Mouse (Mus musculus): ENCODE data around the gene Gm28374. TPM values are rescaled to one million over a fixed set of nuclear protein-coding genes. Genes with fewer than 3 reads are reported as not detected.

The Gm28374 gene
- total RNA-seq, 2 experiments from 2014 or later = not detected

DNA sequence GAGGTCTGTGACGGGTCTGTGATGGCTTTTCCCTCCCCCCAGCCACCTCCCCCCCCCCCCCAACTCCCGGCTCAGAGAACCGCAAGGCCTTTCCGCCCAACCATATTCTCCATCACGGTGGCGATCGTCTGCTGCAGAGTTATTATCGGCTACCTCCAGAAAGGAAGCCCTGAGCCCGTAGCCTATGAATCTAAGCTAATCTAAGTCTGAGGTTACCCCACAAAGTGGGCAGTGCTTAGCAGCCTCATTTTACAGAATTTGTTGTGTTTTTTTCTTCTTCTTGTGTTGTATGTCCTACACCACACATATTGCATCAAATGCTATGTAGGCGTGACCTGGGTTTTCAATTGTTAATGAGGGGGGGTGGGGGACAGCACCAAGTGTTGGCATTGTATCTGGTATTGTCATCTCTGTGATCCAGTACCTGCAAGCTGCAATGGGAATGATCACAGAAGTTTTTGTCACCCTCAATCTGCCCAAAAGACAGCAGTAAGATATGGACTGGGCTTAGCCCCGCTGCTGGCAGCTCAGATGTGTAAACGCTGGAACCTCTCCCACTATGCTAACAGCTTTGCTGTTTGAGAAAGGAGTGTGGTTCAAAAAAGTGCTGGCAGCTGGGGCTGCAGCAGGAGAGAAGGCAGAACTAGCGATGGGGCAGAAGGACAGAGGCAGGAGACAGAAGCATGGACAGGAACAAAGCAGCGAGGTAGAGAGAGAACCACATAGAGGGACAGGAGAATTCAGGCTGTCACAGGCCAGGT is 51.4 kb downstream of the Gm28374 start:
- 0 out of 2 replicates have a peak, but pooled peaks have one; percentile 30 for ATAC-seq (replicated peaks; ENCODE audit: low FRiP score, poor library complexity, severe bottlenecking)

DNA sequence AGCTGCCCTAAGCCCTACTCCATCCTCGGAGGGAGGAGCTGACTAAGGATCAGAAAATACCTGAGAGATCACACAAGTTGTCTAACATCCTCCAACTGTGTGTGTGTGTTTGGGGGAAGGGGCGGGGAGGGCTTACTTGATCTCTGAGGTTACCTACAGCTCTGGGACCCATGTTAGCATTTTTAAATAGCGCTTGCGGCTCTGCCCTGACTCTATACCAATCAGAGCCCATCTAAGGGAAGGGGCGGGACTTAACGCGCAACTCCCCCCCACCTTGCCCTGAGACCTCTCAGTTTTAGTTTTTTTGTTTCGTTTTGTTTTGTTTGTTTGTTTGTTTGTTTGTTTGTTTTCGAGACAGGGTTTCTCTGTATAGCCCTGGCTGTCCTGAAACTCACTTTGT is 52.6 kb downstream of the Gm28374 start:
- ATAC-seq (replicated peaks; ENCODE audit: low FRiP score, poor library complexity, severe bottlenecking) = no peak

DNA sequence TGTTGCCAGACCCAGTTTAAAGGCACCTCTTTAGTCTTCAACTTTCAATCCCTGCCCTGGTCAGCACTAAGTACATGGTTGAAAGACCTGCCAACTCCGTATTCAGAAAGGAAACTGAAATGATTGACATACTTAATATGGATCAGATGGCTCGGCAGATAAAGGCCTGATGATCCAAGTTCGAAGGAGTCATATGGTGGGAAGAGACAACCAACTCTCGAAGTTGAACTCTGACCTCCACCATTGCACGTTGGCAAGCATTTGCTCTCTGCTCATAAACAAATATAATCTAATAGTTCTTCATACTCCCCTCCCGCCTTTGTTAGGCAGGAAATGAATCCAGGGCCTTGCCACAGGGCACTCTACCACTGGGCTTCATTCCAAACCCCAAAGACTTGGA is 53.1 kb downstream of the Gm28374 start:
- no peak for ATAC-seq (replicated peaks; ENCODE audit: low FRiP score, poor library complexity, severe bottlenecking)

Other genes starting within 250 kb of the Gm28374 start
- gene Frmd8, start 207.0 kb downstream of the Gm28374 start, total RNA-seq (2015; ENCODE audit: low replicate concordance) = 3.6 and 9.2 TPM in 2 replicates
- 4.2 and 6.0 TPM in 2 replicates for gene Frmd8, start 207.0 kb downstream of the Gm28374 start, total RNA-seq (2017; ENCODE audit: low replicate concordance)
- gene Slc25a45, start 204.4 kb downstream of the Gm28374 start, total RNA-seq (2015; ENCODE audit: low replicate concordance) = 2.9 and 8.8 TPM in 2 replicates
- gene Slc25a45, start 204.4 kb downstream of the Gm28374 start, total RNA-seq (2017; ENCODE audit: low replicate concordance) = 7.2 and 7.8 TPM in 2 replicates
- gene Tigd3, start 188.1 kb downstream of the Gm28374 start, total RNA-seq (2015; ENCODE audit: low replicate concordance) = 3.8 and 4.7 TPM in 2 replicates
- 8.2 and 9.4 TPM in 2 replicates for gene Tigd3, start 188.1 kb downstream of the Gm28374 start, total RNA-seq (2017; ENCODE audit: low replicate concordance)
- gene Dpf2, start 169.2 kb downstream of the Gm28374 start, total RNA-seq (2015; ENCODE audit: low replicate concordance) = 25.9 and 71.7 TPM in 2 replicates
- 43.9 and 168 TPM in 2 replicates for gene Dpf2, start 169.2 kb downstream of the Gm28374 start, total RNA-seq (2017; ENCODE audit: low replicate concordance)
- gene Cdc42ep2, start 157.4 kb downstream of the Gm28374 start, total RNA-seq (2015; ENCODE audit: low replicate concordance) = 0.72 TPM in 1 of 2 replicates, not detected in the other
- not detected in 2 replicates for gene Cdc42ep2, start 157.4 kb downstream of the Gm28374 start, total RNA-seq (2017; ENCODE audit: low replicate concordance)
- 64.9 and 72.5 TPM in 2 replicates for gene Pola2, start 118.1 kb downstream of the Gm28374 start, total RNA-seq (2015; ENCODE audit: low replicate concordance)
- gene Pola2, start 118.1 kb downstream of the Gm28374 start, total RNA-seq (2017; ENCODE audit: low replicate concordance) = 55.1 and 71.9 TPM in 2 replicates
- gene Slc22a20, start 96.1 kb downstream of the Gm28374 start, total RNA-seq (2015; ENCODE audit: low replicate concordance) = not detected in 2 replicates
- not detected in 2 replicates for gene Slc22a20, start 96.1 kb downstream of the Gm28374 start, total RNA-seq (2017; ENCODE audit: low replicate concordance)
- gene Capn1, start 66.4 kb downstream of the Gm28374 start, total RNA-seq (2015; ENCODE audit: low replicate concordance) = 38.1 and 49.7 TPM in 2 replicates
- 63.8 and 64.3 TPM in 2 replicates for gene Capn1, start 66.4 kb downstream of the Gm28374 start, total RNA-seq (2017; ENCODE audit: low replicate concordance)
- gene Syvn1, start 35.7 kb downstream of the Gm28374 start, total RNA-seq (2015; ENCODE audit: low replicate concordance) = 29.3 and 45.8 TPM in 2 replicates
- gene Syvn1, start 35.7 kb downstream of the Gm28374 start, total RNA-seq (2017; ENCODE audit: low replicate concordance) = 16.8 and 20.8 TPM in 2 replicates
- gene Mrpl49, start 24.5 kb downstream of the Gm28374 start, total RNA-seq (2015; ENCODE audit: low replicate concordance) = 27.2 and 31.4 TPM in 2 replicates
- 13.0 and 40.8 TPM in 2 replicates for gene Mrpl49, start 24.5 kb downstream of the Gm28374 start, total RNA-seq (2017; ENCODE audit: low replicate concordance)
- 666 and 864 TPM in 2 replicates for gene Fau, start 24.4 kb downstream of the Gm28374 start, total RNA-seq (2015; ENCODE audit: low replicate concordance)
- gene Fau, start 24.4 kb downstream of the Gm28374 start, total RNA-seq (2017; ENCODE audit: low replicate concordance) = 450 and 703 TPM in 2 replicates
- gene Znhit2, start 21.1 kb downstream of the Gm28374 start, total RNA-seq (2015; ENCODE audit: low replicate concordance) = 5.9 and 7.2 TPM in 2 replicates
- 3.0 and 5.7 TPM in 2 replicates for gene Znhit2, start 21.1 kb downstream of the Gm28374 start, total RNA-seq (2017; ENCODE audit: low replicate concordance)
- gene Tm7sf2, start 13.9 kb downstream of the Gm28374 start, total RNA-seq (2015; ENCODE audit: low replicate concordance) = 14.1 TPM in 1 of 2 replicates, not detected in the other
- gene Tm7sf2, start 13.9 kb downstream of the Gm28374 start, total RNA-seq (2017; ENCODE audit: low replicate concordance) = 1.9 TPM in 1 of 2 replicates, not detected in the other
- gene Vps51, start 5.0 kb downstream of the Gm28374 start, total RNA-seq (2015; ENCODE audit: low replicate concordance) = 17.3 and 30.2 TPM in 2 replicates
- gene Vps51, start 5.0 kb downstream of the Gm28374 start, total RNA-seq (2017; ENCODE audit: low replicate concordance) = 10.5 and 10.9 TPM in 2 replicates
- gene Tmem262, start 2.2 kb downstream of the Gm28374 start, total RNA-seq (2015; ENCODE audit: low replicate concordance) = not detected in 2 replicates
- gene Tmem262, start 2.2 kb downstream of the Gm28374 start, total RNA-seq (2017; ENCODE audit: low replicate concordance) = not detected in 2 replicates
- 6.3 and 6.5 TPM in 2 replicates for gene Zfpl1, start 2.7 kb upstream of the Gm28374 start, total RNA-seq (2015; ENCODE audit: low replicate concordance)
- 20.0 and 23.5 TPM in 2 replicates for gene Zfpl1, start 2.7 kb upstream of the Gm28374 start, total RNA-seq (2017; ENCODE audit: low replicate concordance)
- 70.3 and 72.1 TPM in 2 replicates for gene Cdca5, start 2.7 kb upstream of the Gm28374 start, total RNA-seq (2015; ENCODE audit: low replicate concordance)
- 56.7 and 64.8 TPM in 2 replicates for gene Cdca5, start 2.7 kb upstream of the Gm28374 start, total RNA-seq (2017; ENCODE audit: low replicate concordance)
- gene AC131692.1, start 12.2 kb upstream of the Gm28374 start, total RNA-seq (2015; ENCODE audit: low replicate concordance) = 21.4 TPM in 1 of 2 replicates, not detected in the other
- gene AC131692.1, start 12.2 kb upstream of the Gm28374 start, total RNA-seq (2017; ENCODE audit: low replicate concordance) = 12.1 and 29.4 TPM in 2 replicates
- gene Naaladl1, start 23.5 kb upstream of the Gm28374 start, total RNA-seq (2015; ENCODE audit: low replicate concordance) = 14.7 and 15.9 TPM in 2 replicates
- 6.4 and 9.8 TPM in 2 replicates for gene Naaladl1, start 23.5 kb upstream of the Gm28374 start, total RNA-seq (2017; ENCODE audit: low replicate concordance)
- 2.5 and 5.9 TPM in 2 replicates for gene Sac3d1, start 36.4 kb upstream of the Gm28374 start, total RNA-seq (2015; ENCODE audit: low replicate concordance)
- gene Sac3d1, start 36.4 kb upstream of the Gm28374 start, total RNA-seq (2017; ENCODE audit: low replicate concordance) = 4.4 and 4.6 TPM in 2 replicates
- 52.8 and 61.6 TPM in 2 replicates for gene Snx15, start 46.0 kb upstream of the Gm28374 start, total RNA-seq (2015; ENCODE audit: low replicate concordance)
- gene Snx15, start 46.0 kb upstream of the Gm28374 start, total RNA-seq (2017; ENCODE audit: low replicate concordance) = 23.8 and 39.4 TPM in 2 replicates
- gene Batf2, start 58.7 kb upstream of the Gm28374 start, total RNA-seq (2015; ENCODE audit: low replicate concordance) = 2.5 and 7.1 TPM in 2 replicates
- gene Batf2, start 58.7 kb upstream of the Gm28374 start, total RNA-seq (2017; ENCODE audit: low replicate concordance) = 1.7 TPM in 1 of 2 replicates, not detected in the other
- 17.2 and 19.8 TPM in 2 replicates for gene Arl2, start 59.3 kb upstream of the Gm28374 start, total RNA-seq (2015; ENCODE audit: low replicate concordance)
- gene Arl2, start 59.3 kb upstream of the Gm28374 start, total RNA-seq (2017; ENCODE audit: low replicate concordance) = 9.4 and 17.3 TPM in 2 replicates
- not detected in 2 replicates for gene Majin, start 102.1 kb upstream of the Gm28374 start, total RNA-seq (2015; ENCODE audit: low replicate concordance)
- not detected in 2 replicates for gene Majin, start 102.1 kb upstream of the Gm28374 start, total RNA-seq (2017; ENCODE audit: low replicate concordance)
- not detected in 2 replicates for gene Gpha2, start 144.1 kb upstream of the Gm28374 start, total RNA-seq (2015; ENCODE audit: low replicate concordance)
- gene Gpha2, start 144.1 kb upstream of the Gm28374 start, total RNA-seq (2017; ENCODE audit: low replicate concordance) = not detected in 2 replicates
- gene Ppp2r5b, start 153.6 kb upstream of the Gm28374 start, total RNA-seq (2015; ENCODE audit: low replicate concordance) = 52.6 and 79.6 TPM in 2 replicates
- gene Ppp2r5b, start 153.6 kb upstream of the Gm28374 start, total RNA-seq (2017; ENCODE audit: low replicate concordance) = 117 and 224 TPM in 2 replicates
- gene Atg2a, start 159.4 kb upstream of the Gm28374 start, total RNA-seq (2015; ENCODE audit: low replicate concordance) = 13.8 and 18.0 TPM in 2 replicates
- 18.4 and 18.6 TPM in 2 replicates for gene Atg2a, start 159.4 kb upstream of the Gm28374 start, total RNA-seq (2017; ENCODE audit: low replicate concordance)
- gene Ehd1, start 194.5 kb upstream of the Gm28374 start, total RNA-seq (2015; ENCODE audit: low replicate concordance) = 20.1 and 23.4 TPM in 2 replicates
- 17.5 and 30.7 TPM in 2 replicates for gene Ehd1, start 194.5 kb upstream of the Gm28374 start, total RNA-seq (2017; ENCODE audit: low replicate concordance)
- 0.36 TPM in 1 of 2 replicates, not detected in the other for gene Cdc42bpg, start 224.2 kb upstream of the Gm28374 start, total RNA-seq (2015; ENCODE audit: low replicate concordance)
- gene Cdc42bpg, start 224.2 kb upstream of the Gm28374 start, total RNA-seq (2017; ENCODE audit: low replicate concordance) = 1.4 and 1.5 TPM in 2 replicates

All from erythroid progenitor cell, adult 5-6 weeks (primary cell).